Mouse (Mus musculus): Measurements from ENCODE around the gene Aim2.

Aim2 gene

GRCm38 (mm10) chr1:173345112-173345511 lies 5.6 kb upstream of the Aim2 start:
- DNase-seq (ENCODE audit: extremely low spot score, low spot score): no peak

GRCm38 (mm10) chr1:173348527-173348926 lies 2.2 kb upstream of the Aim2 start:
- DNase-seq (ENCODE audit: extremely low spot score, low spot score): no peak

GRCm38 (mm10) chr1:173349192-173349591 lies 1.5 kb upstream of the Aim2 start:
- DNase-seq (ENCODE audit: extremely low spot score, low spot score): no peak

GRCm38 (mm10) chr1:173349946-173350345 lies 733 bp upstream of the Aim2 start:
- DNase-seq (ENCODE audit: extremely low spot score, low spot score): peak; percentile 67

- no peak for DNase-seq (ENCODE audit: extremely low spot score, low spot score)
These were observed 4.6 kb downstream of the Aim2 start for GRCm38 (mm10) chr1:173355107-173355846.

GRCm38 (mm10) chr1:173356699-173357098 lies 6.0 kb downstream of the Aim2 start:
- DNase-seq (ENCODE audit: extremely low spot score, low spot score): no peak

GRCm38 (mm10) chr1:173357799-173358198 lies 7.1 kb downstream of the Aim2 start:
- DNase-seq (ENCODE audit: extremely low spot score, low spot score): no peak

GRCm38 (mm10) chr1:173359590-173360290 lies 9.1 kb downstream of the Aim2 start:
- no peak for DNase-seq (ENCODE audit: extremely low spot score, low spot score)

GRCm38 (mm10) chr1:173361651-173362050 lies 11.0 kb downstream of the Aim2 start:
- peak; percentile 44 for DNase-seq (ENCODE audit: extremely low spot score, low spot score)

- no peak for DNase-seq (ENCODE audit: extremely low spot score, low spot score)
These were observed 12.8 kb downstream of the Aim2 start for GRCm38 (mm10) chr1:173363436-173363835.

GRCm38 (mm10) chr1:173364125-173364800 lies 13.6 kb downstream of the Aim2 start:
- DNase-seq (ENCODE audit: extremely low spot score, low spot score): no peak

GRCm38 (mm10) chr1:173365970-173366409 lies 15.3 kb downstream of the Aim2 start:
- DNase-seq (ENCODE audit: extremely low spot score, low spot score): no peak

GRCm38 (mm10) chr1:173366701-173367355 lies 16.1 kb downstream of the Aim2 start:
- no peak for DNase-seq (ENCODE audit: extremely low spot score, low spot score)

- DNase-seq (ENCODE audit: extremely low spot score, low spot score): peak; percentile 61
These were observed 16.8 kb downstream of the Aim2 start, which contains the start of gene Cadm3 for GRCm38 (mm10) chr1:173367356-173368046. TSS of gene Cadm3 (minus strand) at chr1:173367695.

- no peak for DNase-seq (ENCODE audit: extremely low spot score, low spot score)
These were observed 18.9 kb downstream of the Aim2 start for GRCm38 (mm10) chr1:173369611-173370010.

- no peak for DNase-seq (ENCODE audit: extremely low spot score, low spot score)
These were observed 19.8 kb downstream of the Aim2 start for GRCm38 (mm10) chr1:173370456-173370855.

GRCm38 (mm10) chr1:173371586-173371985 lies 20.9 kb downstream of the Aim2 start:
- no peak for DNase-seq (ENCODE audit: extremely low spot score, low spot score)

GRCm38 (mm10) chr1:173374020-173374419 lies 23.3 kb downstream of the Aim2 start:
- DNase-seq (ENCODE audit: extremely low spot score, low spot score): no peak

- DNase-seq (ENCODE audit: extremely low spot score, low spot score): peak; percentile 41
These were observed 26.9 kb downstream of the Aim2 start for GRCm38 (mm10) chr1:173377380-173378112.

- DNase-seq (ENCODE audit: extremely low spot score, low spot score): no peak
These were observed 30.8 kb downstream of the Aim2 start for GRCm38 (mm10) chr1:173381436-173381835.

Measured in neural tube, embryonic 10.5 days (tissue).